Mouse (Mus musculus) limb, embryonic 15.5 days (tissue): ENCODE data around the gene Mad2l1bp. TPM values are rescaled to one million over a fixed set of nuclear protein-coding genes. Genes with fewer than 3 reads are reported as not detected.

ENCODE experiments used
- ATAC-seq: fragments of 200-750 bp; cut with Nextera tagmentation; 2 replicates; pipeline ENCODE4 v1.8.0; 2017; ENCODE audit warnings: low read depth, moderate TSS enrichment; ENCODE audit not compliant: insufficient number of reproducible peaks, low FRiP score, low TSS enrichment
- H3K27ac ChIP-seq: fragments of 300-500 bp; sonication (generic); 2 replicates; pipeline ENCODE4 v1.5.1; 2015; ENCODE audit warnings: moderate library complexity, mild to moderate bottlenecking, inconsistent platforms
- H3K27me3 ChIP-seq: fragments of 300-500 bp; sonication (generic); 2 replicates; pipeline ENCODE4 v1.6.1; 2015; ENCODE audit warnings: inconsistent platforms
- H3K36me3 ChIP-seq: fragments of 300-500 bp; sonication (generic); 2 replicates; pipeline ENCODE4 v1.6.1; 2015; ENCODE audit warnings: inconsistent platforms
- H3K4me1 ChIP-seq: fragments of 300-500 bp; sonication (generic); 2 replicates; pipeline ENCODE4 v1.6.1; 2015; ENCODE audit warnings: inconsistent platforms
- H3K4me2 ChIP-seq: fragments of 300-500 bp; sonication (generic); 2 replicates; pipeline ENCODE4 v1.6.1; 2015; ENCODE audit warnings: mild to moderate bottlenecking, inconsistent platforms
- H3K4me3 ChIP-seq: fragments of 300-500 bp; sonication (generic); 2 replicates; pipeline ENCODE4 v1.5.1; 2015; ENCODE audit warnings: mild to moderate bottlenecking, inconsistent platforms
- H3K9ac ChIP-seq: fragments of 300-500 bp; sonication (generic); 2 replicates; pipeline ENCODE4 v1.6.1; 2015; ENCODE audit warnings: inconsistent platforms
- H3K9me3 ChIP-seq: fragments of 300-500 bp; sonication (generic); 2 replicates; pipeline ENCODE4 v1.6.1; 2016; ENCODE audit warnings: inconsistent platforms
- WGBS: fragments of 180-500 bp; shearing (Covaris S2); methylation state at CpG from one replicate; pipeline ENCODE4 v1.1.7; 2015; 5-methylcytosine and 5-hydroxymethylcytosine counted together
- polyA plus RNA-seq: library from polyadenylated mRNA; unstranded; fragments of >200 nt; fragmentation: Nextera tagmentation; extraction: Ambion mirVana; gene quantifications from 2 replicates; pipeline ENCODE4 v1.2.1, GENCODE M21; 2015

Gene Mad2l1bp
- polyA plus RNA-seq, 1 experiment from 2014 or later: 35.1 TPM

DNA sequence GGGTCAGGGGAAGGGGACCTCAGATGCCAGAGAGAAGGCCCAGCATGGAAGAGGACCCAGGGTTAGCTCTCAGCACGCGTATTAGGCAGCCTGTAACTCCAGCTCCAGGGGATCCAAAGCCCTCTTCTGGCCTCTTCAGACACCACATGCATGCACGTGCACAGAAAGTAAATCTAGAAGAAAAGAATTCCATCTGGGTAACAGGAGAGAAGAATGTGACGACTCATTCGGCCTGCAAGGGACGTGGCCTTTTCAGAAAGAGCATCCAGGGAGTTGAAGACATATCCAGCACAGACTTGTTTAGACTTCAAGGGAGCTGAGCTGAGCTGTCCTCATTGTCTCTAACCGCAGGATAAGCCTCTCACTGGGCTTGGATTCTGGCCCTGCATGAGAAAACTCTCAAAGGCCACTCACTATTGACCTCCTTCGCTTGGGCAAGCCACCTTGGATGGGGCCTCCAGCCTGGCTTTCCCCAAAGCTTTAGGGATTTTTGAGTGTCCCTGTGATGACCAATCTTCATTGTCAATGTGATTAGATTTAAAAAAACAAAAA is 50.7 kb downstream of the Mad2l1bp start:
- Histone ChIP-seq H3K36me3 (no peaks in the 10 kb centered on the region), H3K4me1 (peaks cover 8% of the 10 kb centered on the region), H3K4me2 (no peak overlapping the region), H3K9me3 (no peaks in the 10 kb centered on the region), H3K27ac (no peak overlapping the region), H3K27me3 (no peaks in the 10 kb centered on the region), H3K4me3 (no peak overlapping the region), H3K9ac (no peak overlapping the region)
- ATAC-seq: no peak
- 61% methylated on average over 8 of the region's 8 CpGs for WGBS

DNA sequence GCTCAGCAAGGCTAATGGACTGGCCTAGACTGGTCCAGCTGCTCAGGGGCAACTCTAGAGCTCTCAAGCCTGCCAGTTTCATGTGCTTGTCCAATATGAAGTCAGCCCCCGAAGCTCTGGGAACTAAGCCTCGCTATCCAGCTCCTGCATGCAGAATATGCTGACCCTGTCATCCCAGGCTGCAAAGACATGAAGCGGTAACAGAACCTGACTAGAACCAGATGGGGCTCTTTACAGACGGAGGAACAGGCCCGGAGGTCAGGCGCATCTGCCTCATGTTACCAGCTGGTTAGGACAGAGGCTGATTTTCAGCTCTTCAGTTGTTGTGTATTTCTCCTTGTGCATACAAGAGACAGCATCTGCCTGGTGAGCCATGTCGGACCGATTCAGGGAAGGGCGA is 51.4 kb downstream of the Mad2l1bp start:
- no peaks in the 10 kb centered on the region for H3K27me3 ChIP-seq
- no peak overlapping the region for H3K4me3 ChIP-seq
- no peaks in the 10 kb centered on the region for H3K36me3 ChIP-seq
- H3K9ac ChIP-seq: no peak overlapping the region
- H3K4me1 ChIP-seq: peaks cover 8% of the 10 kb centered on the region
- WGBS: 70% methylated on average over 9 of the region's 9 CpGs
- no peaks in the 10 kb centered on the region for H3K9me3 ChIP-seq
- H3K4me2 ChIP-seq: no peak overlapping the region
- H3K27ac ChIP-seq: no peak overlapping the region
- no peak for ATAC-seq

DNA sequence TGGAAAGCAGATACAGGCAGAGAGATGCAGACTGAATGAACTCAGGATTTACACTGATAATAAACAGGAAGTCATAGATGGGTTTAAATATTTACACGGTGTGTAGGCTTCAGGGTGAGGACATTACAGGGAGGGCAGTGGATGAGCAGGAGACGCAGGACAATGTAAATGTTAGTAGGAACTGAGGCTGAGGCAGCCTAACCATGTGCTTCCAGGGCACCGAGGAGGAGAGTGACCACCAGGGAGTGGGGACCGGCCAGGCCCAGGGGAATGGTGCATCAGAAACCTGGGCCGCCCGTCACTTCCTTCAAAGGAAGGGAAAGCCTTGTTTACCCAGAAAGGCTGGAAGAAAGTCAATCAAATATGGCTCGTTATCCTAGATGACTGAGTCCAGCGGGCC is 54.8 kb downstream of the Mad2l1bp start:
- H3K4me2 ChIP-seq: no peak overlapping the region
- WGBS: 51% methylated on average over 8 of the region's 8 CpGs
- H3K9me3 ChIP-seq: no peaks in the 10 kb centered on the region
- H3K9ac ChIP-seq: no peak overlapping the region
- no peaks in the 10 kb centered on the region for H3K36me3 ChIP-seq
- H3K27me3 ChIP-seq: no peaks in the 10 kb centered on the region
- no peak for ATAC-seq
- H3K27ac ChIP-seq: no peak overlapping the region
- no peaks in the 10 kb centered on the region for H3K4me1 ChIP-seq
- no peak overlapping the region for H3K4me3 ChIP-seq

Other genes starting within 250 kb of the Mad2l1bp start
- 4.1 and 5.0 TPM in 2 replicates for gene Vegfa, start 121.2 kb downstream of the Mad2l1bp start, polyA plus RNA-seq
- 126 and 132 TPM in 2 replicates for gene Mrps18a, start 42.6 kb downstream of the Mad2l1bp start, polyA plus RNA-seq
- gene Rsph9, start 9.3 kb downstream of the Mad2l1bp start, polyA plus RNA-seq: 9.6 and 10.1 TPM in 2 replicates
- gene Gtpbp2, start 7.5 kb upstream of the Mad2l1bp start, polyA plus RNA-seq: 35.6 and 39.6 TPM in 2 replicates
- gene Polh, start 49.1 kb upstream of the Mad2l1bp start, polyA plus RNA-seq: 18.5 and 20.1 TPM in 2 replicates
- gene Xpo5, start 49.2 kb upstream of the Mad2l1bp start, polyA plus RNA-seq: 30.3 and 32.0 TPM in 2 replicates
- 75.4 and 76.5 TPM in 2 replicates for gene Polr1c, start 94.5 kb upstream of the Mad2l1bp start, polyA plus RNA-seq
- gene Yipf3, start 94.5 kb upstream of the Mad2l1bp start, polyA plus RNA-seq: 133 and 162 TPM in 2 replicates
- 1.3 and 1.4 TPM in 2 replicates for gene Lrrc73, start 100.0 kb upstream of the Mad2l1bp start, polyA plus RNA-seq
- gene Tjap1, start 129.5 kb upstream of the Mad2l1bp start, polyA plus RNA-seq: 50.9 and 58.6 TPM in 2 replicates
- gene Dlk2, start 143.9 kb upstream of the Mad2l1bp start, polyA plus RNA-seq: 14.5 and 15.2 TPM in 2 replicates
- gene Abcc10, start 174.8 kb upstream of the Mad2l1bp start, polyA plus RNA-seq: 5.9 and 6.3 TPM in 2 replicates
- gene Zfp318, start 230.2 kb upstream of the Mad2l1bp start, polyA plus RNA-seq: 7.2 and 11.9 TPM in 2 replicates